ENCODE assay signal across 24 mouse cellular contexts in genomic region chr7:25988322-25988721, GRCm38 (mm10).
DNase-seq lines count a peak whose midpoint lies in the region; ATAC-seq and TF ChIP-seq lines count a peak whose summit lies in the region.
"Had no signal": no experiment of that assay in that cellular context is flagged by ENCODE, and none has a peak within 500 bp of the region (broad histone marks: within the 10 kb centered on the region; RNA-seq: fewer than 3 reads in every experiment).

No protein-coding gene starts in this region.

- H3K36me3 ChIP-seq in kidney, embryonic 14.5 days (ENCODE audit: control insufficient read depth, insufficient read depth, low read length) = no peaks in the 10 kb centered on the region
- no peaks in the 10 kb centered on the region for H3K36me3 ChIP-seq in liver, adult 2 months (ENCODE audit: control insufficient read depth, insufficient read depth, low read length)
- H3K36me3 ChIP-seq in thymus, adult 2 months (ENCODE audit: control insufficient read depth, insufficient read depth, low read length) = no peaks in the 10 kb centered on the region
- H3K36me3 ChIP-seq: embryonic facial prominence, embryonic 13.5 days; liver, embryonic 13.5 days; midbrain, embryonic 12.5 days; neural tube, embryonic 12.5 days had no signal

- H3K4me3 ChIP-seq in kidney, embryonic 14.5 days (ENCODE audit: low read length) = no peak overlapping the region
- no peak overlapping the region for H3K4me3 ChIP-seq in liver, adult 2 months (ENCODE audit: insufficient read depth, low read depth, low read length)
- no peak overlapping the region for H3K4me3 ChIP-seq in thymus, adult 2 months (ENCODE audit: control insufficient read depth, insufficient read depth, low read length)
- H3K4me3 ChIP-seq: embryonic facial prominence, embryonic 13.5 days; left cerebral cortex, adult 2 months; liver, embryonic 13.5 days; midbrain, embryonic 12.5 days; neural tube, embryonic 12.5 days had no signal

- H3K9me3 ChIP-seq in kidney, embryonic 14.5 days (ENCODE audit: control insufficient read depth, low read length) = no peaks in the 10 kb centered on the region
- H3K9me3 ChIP-seq: liver, embryonic 13.5 days had no signal

- no peaks in the 10 kb centered on the region for H3K27me3 ChIP-seq in kidney, embryonic 14.5 days (ENCODE audit: control insufficient read depth, insufficient read depth, low read length)
- peaks cover 4% of the 10 kb centered on the region; the same call in 1 of the 2 replicates for H3K27me3 ChIP-seq in liver, adult 2 months (ENCODE audit: control insufficient read depth, insufficient read depth, low read length)
- H3K27me3 ChIP-seq in thymus, adult 2 months (ENCODE audit: control insufficient read depth, insufficient read depth, low read length) = no peaks in the 10 kb centered on the region
- H3K27me3 ChIP-seq: embryonic facial prominence, embryonic 13.5 days; liver, embryonic 13.5 days; midbrain, embryonic 12.5 days; neural tube, embryonic 12.5 days had no signal

- no peak for ATAC-seq in kidney, embryonic 14.5 days (ENCODE audit: low FRiP score, low TSS enrichment)
- ATAC-seq: forebrain, embryonic 14.5 days had no signal

- no peaks in the 10 kb centered on the region for H3K4me1 ChIP-seq in kidney, embryonic 14.5 days (ENCODE audit: control insufficient read depth, insufficient read depth, low read length)
- no peaks in the 10 kb centered on the region; the same call in 1 of the 2 replicates for H3K4me1 ChIP-seq in liver, adult 2 months (ENCODE audit: control insufficient read depth, insufficient read depth, low read length)
- H3K4me1 ChIP-seq in thymus, adult 2 months (replicated peaks; ENCODE audit: control insufficient read depth, insufficient read depth, low read length) = no peaks in the 10 kb centered on the region
- H3K4me1 ChIP-seq: embryonic facial prominence, embryonic 13.5 days; liver, embryonic 13.5 days; midbrain, embryonic 12.5 days; neural tube, embryonic 12.5 days had no signal

- no peak overlapping the region for H3K27ac ChIP-seq in kidney, embryonic 14.5 days (ENCODE audit: low read depth, low read length)
- H3K27ac ChIP-seq in liver, adult 2 months (replicated peaks; ENCODE audit: insufficient read depth, low read depth, low read length) = no peak overlapping the region
- H3K27ac ChIP-seq in thymus, adult 2 months (ENCODE audit: control insufficient read depth, insufficient read depth, low read length) = no peak overlapping the region
- H3K27ac ChIP-seq: embryonic facial prominence, embryonic 13.5 days; hindbrain, embryonic 14.5 days; left cerebral cortex, adult 2 months; liver, embryonic 13.5 days; macrophage; midbrain, embryonic 12.5 days; neural tube, embryonic 12.5 days had no signal

- no peak overlapping the region for H3K9ac ChIP-seq in kidney, embryonic 14.5 days (ENCODE audit: low read depth, low read length)
- no peak overlapping the region for H3K9ac ChIP-seq in liver, adult 2 months (ENCODE audit: low read depth, low read length)
- H3K9ac ChIP-seq: embryonic facial prominence, embryonic 13.5 days; hindbrain, embryonic 14.5 days; liver, embryonic 13.5 days; midbrain, embryonic 12.5 days; neural tube, embryonic 12.5 days had no signal

- peak; percentile 26; the same call in 1 of the 2 replicates for TF ChIP-seq CTCF in liver, adult 2 months (IDR thresholded peaks at IDR 0.05; ENCODE audit: low read depth, low read length)
- TF ChIP-seq CTCF in thymus, adult 2 months (IDR thresholded peaks at IDR 0.05; ENCODE audit: borderline replicate concordance, control insufficient read depth, extremely low read depth, insufficient read depth, low read length, poor library complexity) = no peak

- no peak overlapping the region for H3K4me2 ChIP-seq in kidney, embryonic 14.5 days (replicated peaks; ENCODE audit: low read depth, low read length)
- H3K4me2 ChIP-seq: embryonic facial prominence, embryonic 13.5 days; hindbrain, embryonic 14.5 days; liver, embryonic 13.5 days; midbrain, embryonic 12.5 days; neural tube, embryonic 12.5 days had no signal

- no peak for TF ChIP-seq POLR2A in liver, adult 2 months (IDR thresholded peaks at IDR 0.05; ENCODE audit: extremely low read depth, insufficient read depth, low read length)
- no peak for TF ChIP-seq POLR2A in thymus, adult 2 months (IDR thresholded peaks at IDR 0.05; ENCODE audit: control insufficient read depth, extremely low read depth, insufficient read depth, low read length, poor library complexity)

- no peaks in the 10 kb centered on the region for H3K79me2 ChIP-seq in liver, adult 2 months (ENCODE audit: control insufficient read depth, insufficient read depth, low read length)

- DNase-seq in kidney, adult 18-20 months = peak; percentile 11
- peak; percentile 53 for DNase-seq in liver, adult 2 months (ENCODE audit: extremely low read depth, low read depth, low spot score)
- no peak for DNase-seq in liver
- peak; percentile 13 to 29 for DNase-seq in urinary bladder, postnatal 36 days (ENCODE audit: low spot score in 2 of 2)
- DNase-seq in urinary bladder, adult 2 months (ENCODE audit: low spot score) = no peak
- no peak for DNase-seq in thymus, adult 2 months
- DNase-seq: adrenal gland, postnatal 25 days; B cell, adult 2 months; cerebellum, adult 11 months; cerebellum, postnatal 10 days; gastrocnemius, postnatal 10 days; heart, adult 11 months; heart, postnatal 36 days; left cerebral cortex, postnatal 4 days; liver, embryonic 13.5 days; right cerebral cortex, postnatal 4 days had no signal

Comparison
In these comparisons a context has a peak if more than half of its experiments do, and no peak if none do; other contexts are left out.
1. DNase-seq: peak in kidney, adult 18-20 months (single experiment), liver, adult 2 months (single experiment) and urinary bladder, postnatal 36 days (2 of 2); none in liver (single experiment), urinary bladder, adult 2 months (single experiment) and thymus, adult 2 months (single experiment).